Mouse (Mus musculus) CD8-positive naive resting alpha-beta T cell, adult 2 months (primary cell): ENCODE results near the gene Prkcz.

Source experiments
- DNase-seq, 2 experiments: peaks; one replicate each; pipeline ENCODE4 v3.0.0; 2022; ENCODE audit warnings: low read depth in 2 of 2, low spot score in 2 of 2

Prkcz gene

GRCm38 (mm10) chr4:155221599-155222551 is 139.3 kb downstream of the Prkcz start:
- DNase-seq = peak in 1 of 2 experiments; percentile 40

- DNase-seq = no peak
Measured at GRCm38 (mm10) chr4:155221106-155221505, 140.1 kb downstream of the Prkcz start.

GRCm38 (mm10) chr4:155220213-155221100 is 140.7 kb downstream of the Prkcz start:
- DNase-seq = no peak

GRCm38 (mm10) chr4:155219271-155220212 is 141.6 kb downstream of the Prkcz start:
- DNase-seq = no peak

GRCm38 (mm10) chr4:155218104-155218732 is 142.9 kb downstream of the Prkcz start:
- no peak for DNase-seq

- DNase-seq = peak in 1 of 2 experiments; percentile 47
Measured at GRCm38 (mm10) chr4:155217241-155218103, 143.7 kb downstream of the Prkcz start.

- DNase-seq = no peak
Measured at GRCm38 (mm10) chr4:155215773-155216630, 145.2 kb downstream of the Prkcz start.

GRCm38 (mm10) chr4:155215203-155215602 is 146.0 kb downstream of the Prkcz start:
- no peak for DNase-seq

- DNase-seq = no peak
Measured at GRCm38 (mm10) chr4:155214793-155215192, 146.4 kb downstream of the Prkcz start.

GRCm38 (mm10) chr4:155214188-155214587 is 147.0 kb downstream of the Prkcz start:
- DNase-seq = no peak

GRCm38 (mm10) chr4:155213752-155214054 is 147.5 kb downstream of the Prkcz start:
- DNase-seq = no peak

GRCm38 (mm10) chr4:155213052-155213751 is 148.0 kb downstream of the Prkcz start:
- no peak for DNase-seq
